Mouse (Mus musculus): Measurements from ENCODE around the gene Uroc1.

The Uroc1 gene

GRCm38 (mm10) chr6:90359445-90359844, 26.4 kb downstream of the Uroc1 start:
- DNase-seq: no peak

GRCm38 (mm10) chr6:90360024-90360781, 27.1 kb downstream of the Uroc1 start:
- DNase-seq: no peak

GRCm38 (mm10) chr6:90360922-90361614, 28.0 kb downstream of the Uroc1 start:
- no peak for DNase-seq

- no peak for DNase-seq
Observed at GRCm38 (mm10) chr6:90363301-90363700, 30.2 kb downstream of the Uroc1 start.

- peak; percentile 99 for DNase-seq
Observed at GRCm38 (mm10) chr6:90368976-90369724, 36.1 kb downstream of the Uroc1 start, which contains the start of gene Zxdc. Gene Zxdc (plus strand): TSS chr6:90369492.

- peak; percentile 49 for DNase-seq
Observed at GRCm38 (mm10) chr6:90369725-90370553, 36.9 kb downstream of the Uroc1 start.

GRCm38 (mm10) chr6:90374647-90375046, 41.6 kb downstream of the Uroc1 start:
- DNase-seq: no peak

- no peak for DNase-seq
Observed at GRCm38 (mm10) chr6:90377708-90378107, 44.6 kb downstream of the Uroc1 start.

GRCm38 (mm10) chr6:90381465-90381864, 48.4 kb downstream of the Uroc1 start:
- DNase-seq: no peak

- no peak for DNase-seq
Observed at GRCm38 (mm10) chr6:90390629-90391028, 57.5 kb downstream of the Uroc1 start.

GRCm38 (mm10) chr6:90393948-90394347, 60.9 kb downstream of the Uroc1 start:
- no peak for DNase-seq

- DNase-seq: no peak
Observed at GRCm38 (mm10) chr6:90395751-90396150, 62.7 kb downstream of the Uroc1 start.

GRCm38 (mm10) chr6:90397291-90397690, 64.2 kb downstream of the Uroc1 start:
- DNase-seq: no peak

- no peak for DNase-seq
Observed at GRCm38 (mm10) chr6:90408632-90409031, 75.5 kb downstream of the Uroc1 start.

- no peak for DNase-seq
Observed at GRCm38 (mm10) chr6:90410972-90411371, 77.9 kb downstream of the Uroc1 start.

GRCm38 (mm10) chr6:90411926-90412325, 78.8 kb downstream of the Uroc1 start:
- DNase-seq: no peak
